Mouse (Mus musculus) ES-Bruce4 (cell line): ENCODE measurements at regions not wholly inside any gene's neighbourhood (a gene's known extent, or its start where the extent isn't known, plus 50 kb on each side); places are given as distances from the start of the nearest gene placed in this dataset.

ENCODE experiments used
- CTCF ChIP-seq: IDR thresholded peaks from one replicate; pipeline ENCODE4 v1.8.1; 2011; ENCODE audit warnings: low read depth, low read length
- EP300 ChIP-seq: IDR thresholded peaks from 2 replicates; pipeline ENCODE4 v1.6.1; 2011; ENCODE audit warnings: low read depth, low read length; ENCODE audit not compliant: insufficient read depth
- POLR2A ChIP-seq: IDR thresholded peaks from one replicate; pipeline ENCODE4 v1.8.1; 2011; ENCODE audit warnings: low read length; ENCODE audit not compliant: insufficient read depth

- no peak for TF ChIP-seq POLR2A
- no peak for TF ChIP-seq CTCF
- no peak for TF ChIP-seq EP300
Measured at GRCm38 (mm10) chr1:71824410-71824809, 171.4 kb upstream of the Fn1 start.
